Mouse (Mus musculus) brown adipose tissue, adult 24 weeks (tissue): Measurements from ENCODE around the gene Baiap2l2. TPM values are rescaled to one million over a fixed set of nuclear protein-coding genes. Genes with fewer than 3 reads are reported as not detected.

Source experiments
- H3K27ac ChIP-seq: fragments of 200-500 bp; replicated peaks from 2 replicates; pipeline ENCODE4 v1.5.1; 2012; ENCODE audit warnings: low read depth, mild to moderate bottlenecking, low read length
- H3K4me1 ChIP-seq: fragments of 200-500 bp; 2 replicates; pipeline ENCODE4 v1.6.1; 2012; ENCODE audit warnings: low read length, mixed read lengths; ENCODE audit not compliant: control insufficient read depth, insufficient read depth, insufficient read length
- H3K4me3 ChIP-seq: fragments of 200-500 bp; 2 replicates; pipeline ENCODE4 v1.5.1; 2012; ENCODE audit warnings: low read depth, mild to moderate bottlenecking, low read length, moderate library complexity; ENCODE audit not compliant: insufficient read depth
- polyA plus RNA-seq: library from polyadenylated mRNA; stranded (reverse); fragments of >200 nt; gene quantifications from 2 replicates; pipeline ENCODE4 v1.2.4, GENCODE M21; 2012; ENCODE audit not compliant: missing spikeins, insufficient read depth, insufficient read length

The Baiap2l2 gene
- polyA plus RNA-seq, 1 experiment: 1.1 TPM

DNA sequence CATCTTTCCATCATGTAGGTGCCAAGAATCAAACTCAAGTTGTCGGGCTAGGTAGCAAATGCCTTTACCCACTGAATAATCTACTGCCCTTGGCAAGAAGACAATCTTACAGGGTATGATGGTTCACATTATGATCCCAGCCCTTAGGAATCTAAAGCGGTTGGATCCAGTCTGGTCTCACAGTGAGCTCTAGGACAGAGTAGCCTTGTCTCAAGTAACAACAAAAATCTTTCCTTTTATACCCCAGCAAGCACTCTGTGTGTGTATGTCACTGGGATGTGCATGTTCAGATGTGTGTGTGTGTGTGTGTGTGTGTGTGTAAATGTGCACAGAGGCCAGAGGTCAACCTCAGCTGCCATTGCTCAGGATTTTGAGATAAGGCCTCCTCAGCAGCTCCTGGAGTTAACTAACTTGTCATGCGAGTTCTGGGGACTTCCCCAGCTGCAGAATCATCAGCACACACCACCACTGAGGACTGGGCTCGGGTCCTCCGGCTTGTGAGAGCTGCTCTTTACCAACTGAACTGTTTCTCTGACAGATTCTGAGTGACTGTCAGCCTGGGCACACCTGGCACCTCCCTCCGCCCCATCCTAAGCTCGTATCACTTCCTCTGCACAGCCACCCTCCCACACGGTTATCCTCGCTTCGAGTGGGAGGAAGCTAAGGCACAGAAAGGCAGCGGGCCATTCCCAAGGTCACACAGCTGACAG lies 37.1 kb upstream of the Baiap2l2 start:
- H3K4me3 ChIP-seq: no peak overlapping the region
- peaks cover 26% of the 10 kb centered on the region for H3K4me1 ChIP-seq
- peak overlapping the region; percentile 76 for H3K27ac ChIP-seq

DNA sequence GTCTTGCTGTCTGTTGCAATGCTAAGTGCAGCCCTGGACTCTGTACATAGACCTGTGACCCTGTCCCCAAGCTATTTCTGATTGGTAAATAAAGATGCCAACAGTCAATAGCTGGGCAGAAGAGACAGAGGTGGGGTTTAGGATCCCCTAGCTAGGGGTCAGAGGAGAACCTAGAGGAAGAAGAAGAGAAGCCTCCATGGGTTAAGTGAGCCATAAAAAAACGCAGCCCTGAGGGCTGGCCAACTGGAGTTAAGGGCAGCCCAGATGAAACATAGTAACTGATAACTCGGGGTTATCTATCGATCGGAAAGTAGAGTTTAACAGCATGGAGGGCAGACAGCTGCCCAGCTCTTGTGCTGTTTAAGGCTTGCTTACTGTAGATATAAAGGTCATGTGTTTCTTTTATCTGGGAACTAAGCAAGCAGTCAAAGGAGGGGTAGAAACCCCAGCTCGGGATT lies 36.4 kb upstream of the Baiap2l2 start:
- H3K4me1 ChIP-seq: peaks cover 19% of the 10 kb centered on the region
- no peak overlapping the region for H3K27ac ChIP-seq
- H3K4me3 ChIP-seq: no peak overlapping the region

DNA sequence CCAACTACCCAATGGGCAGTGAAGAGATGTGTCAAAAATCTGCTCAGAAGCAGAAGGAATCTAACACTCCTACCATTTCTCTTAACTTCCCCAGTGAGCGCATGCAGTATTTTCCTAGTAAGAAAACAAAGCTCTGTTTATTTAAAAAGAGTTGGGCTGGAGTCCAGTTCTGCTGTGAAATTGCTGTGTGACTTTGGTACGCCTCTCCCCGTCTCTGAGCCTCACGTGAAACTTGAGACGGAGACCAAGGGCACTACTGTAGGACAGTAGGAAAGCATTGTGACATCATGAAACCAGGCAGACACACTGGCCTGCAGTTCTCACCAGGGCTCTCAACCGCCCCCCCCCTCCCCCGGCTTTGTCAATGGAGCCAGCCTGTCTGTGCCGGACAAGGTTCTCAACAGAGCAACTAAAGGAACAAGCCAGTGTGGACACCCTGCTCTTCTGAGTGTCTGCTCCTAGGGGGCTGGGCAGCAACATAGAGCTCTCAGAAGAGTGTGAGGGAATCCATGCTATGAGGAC lies 28.6 kb upstream of the Baiap2l2 start:
- Histone ChIP-seq H3K4me1 (no peaks in the 10 kb centered on the region), H3K27ac (no peak overlapping the region), H3K4me3 (no peak overlapping the region)

DNA sequence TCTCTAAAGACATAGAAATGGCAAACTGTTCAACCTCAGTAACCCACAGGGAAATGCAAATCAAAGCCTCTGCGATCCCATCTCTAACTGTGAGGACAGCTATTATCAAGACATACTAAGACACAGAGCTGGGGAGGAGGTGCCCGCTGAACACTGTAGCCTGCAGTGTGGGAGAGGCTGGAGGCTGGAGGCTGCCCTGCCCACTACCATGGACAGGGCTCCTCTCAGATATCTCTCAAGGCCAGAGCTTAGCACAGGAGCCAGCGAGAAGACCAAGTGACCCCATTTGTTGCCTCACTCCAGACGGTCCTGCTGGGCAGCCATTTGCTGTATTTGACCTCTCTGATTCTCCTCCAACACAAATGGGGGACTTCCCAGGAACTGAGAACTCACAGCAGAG lies 22.5 kb upstream of the Baiap2l2 start:
- H3K27ac ChIP-seq: no peak overlapping the region
- no peaks in the 10 kb centered on the region for H3K4me1 ChIP-seq
- no peak overlapping the region for H3K4me3 ChIP-seq

DNA sequence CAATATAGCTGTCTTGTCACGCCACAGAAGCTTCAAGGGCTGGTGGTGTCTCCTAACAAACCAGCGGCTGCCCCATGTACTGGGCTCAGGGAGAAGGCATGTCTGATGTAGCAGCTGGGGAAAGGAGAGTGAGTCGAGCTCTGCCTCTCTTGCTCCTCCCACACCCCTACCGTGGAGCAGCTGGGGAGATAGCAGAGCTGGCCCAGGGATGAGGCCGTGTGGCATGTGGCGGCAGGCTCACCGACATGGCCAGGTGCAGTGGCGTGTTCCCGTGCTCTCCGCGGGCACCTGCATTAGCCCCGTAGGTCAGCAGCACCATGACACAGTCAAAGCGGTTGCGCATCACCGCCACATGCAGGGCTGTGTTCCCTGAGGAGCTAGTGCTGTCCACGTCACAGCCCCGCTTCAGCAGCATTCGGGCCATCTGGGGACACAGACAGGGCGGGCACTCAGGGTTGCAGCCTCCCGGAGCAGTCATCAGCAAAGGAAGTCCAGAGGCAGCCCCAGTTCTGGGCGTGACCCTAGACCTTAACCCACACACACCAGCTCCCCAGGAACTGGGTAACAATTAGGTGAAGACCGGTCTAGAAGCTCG lies 20.8 kb upstream of the Baiap2l2 start:
- Histone ChIP-seq H3K4me1 (no peaks in the 10 kb centered on the region), H3K4me3 (no peak overlapping the region), H3K27ac (no peak overlapping the region)

DNA sequence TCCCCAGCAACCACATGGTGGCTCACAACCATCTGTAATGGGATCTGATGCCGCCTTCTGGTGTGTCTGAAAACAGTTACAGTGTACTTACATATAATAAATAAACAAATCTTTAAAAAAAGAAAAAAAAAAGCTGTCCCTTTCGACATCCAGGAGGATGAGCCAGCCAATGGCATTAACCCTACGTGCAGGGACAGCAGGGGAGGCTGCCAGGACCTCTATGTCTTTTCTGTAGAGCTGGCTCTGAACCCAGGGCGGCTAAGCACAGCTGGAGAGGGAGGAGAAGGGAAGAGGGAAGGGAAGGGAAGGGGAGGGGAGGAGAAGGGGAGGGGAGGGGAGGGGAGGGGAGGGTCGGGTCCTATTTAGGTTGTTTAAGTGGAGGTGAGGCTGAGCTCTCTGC lies 19.5 kb upstream of the Baiap2l2 start:
- Histone ChIP-seq H3K27ac (no peak overlapping the region), H3K4me1 (no peaks in the 10 kb centered on the region), H3K4me3 (no peak overlapping the region)

DNA sequence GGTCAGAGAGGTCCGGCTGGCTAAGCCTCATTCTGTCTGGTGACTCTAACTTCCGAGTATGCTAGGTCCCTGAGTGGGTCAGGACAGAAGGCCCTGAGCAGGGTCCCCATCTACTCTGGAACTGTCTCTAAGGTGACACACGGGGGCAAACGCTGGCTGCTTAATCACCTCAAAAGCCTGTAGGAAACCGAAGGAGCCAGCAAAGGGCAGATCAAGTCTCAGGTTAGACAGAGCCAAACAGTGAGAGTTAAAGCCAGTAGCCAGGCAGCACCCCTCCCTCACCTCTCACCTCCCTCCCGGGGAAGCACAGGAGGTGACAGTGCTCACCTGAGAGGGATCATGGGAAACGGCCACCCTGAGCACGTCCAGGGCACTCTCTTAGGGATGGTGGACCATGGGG lies 18.4 kb upstream of the Baiap2l2 start:
- H3K27ac ChIP-seq: no peak overlapping the region
- no peak overlapping the region for H3K4me3 ChIP-seq
- no peaks in the 10 kb centered on the region for H3K4me1 ChIP-seq

DNA sequence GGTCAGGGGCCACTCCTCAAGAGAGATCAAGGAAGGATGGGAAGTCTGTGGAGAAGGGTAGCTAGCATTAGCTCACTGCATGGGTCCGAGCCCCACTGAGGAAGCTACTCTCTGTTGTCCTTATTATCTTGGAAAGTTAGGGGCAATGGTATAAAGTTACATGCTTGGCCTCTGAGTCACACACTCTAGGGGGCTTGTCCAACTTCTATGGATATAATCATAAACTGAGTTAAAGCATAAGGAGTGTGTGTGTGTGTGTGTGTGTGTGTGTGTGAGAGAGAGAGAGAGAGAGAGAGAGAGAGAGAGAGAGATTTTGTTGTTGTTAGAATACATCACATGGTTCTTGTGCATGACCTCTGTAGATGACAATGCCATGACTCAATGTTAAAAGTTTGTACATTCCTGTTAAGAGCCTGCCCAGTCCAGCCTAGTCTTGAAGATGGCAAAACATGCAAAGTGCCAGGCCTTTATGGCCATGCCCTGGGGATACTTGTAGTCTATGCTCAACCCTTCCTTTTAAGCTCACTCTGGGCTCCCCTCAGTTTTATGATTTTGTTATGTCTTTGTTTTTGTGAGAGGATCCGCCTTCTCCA lies 14.3 kb upstream of the Baiap2l2 start:
- Histone ChIP-seq H3K27ac (no peak overlapping the region), H3K4me1 (no peaks in the 10 kb centered on the region), H3K4me3 (no peak overlapping the region)

DNA sequence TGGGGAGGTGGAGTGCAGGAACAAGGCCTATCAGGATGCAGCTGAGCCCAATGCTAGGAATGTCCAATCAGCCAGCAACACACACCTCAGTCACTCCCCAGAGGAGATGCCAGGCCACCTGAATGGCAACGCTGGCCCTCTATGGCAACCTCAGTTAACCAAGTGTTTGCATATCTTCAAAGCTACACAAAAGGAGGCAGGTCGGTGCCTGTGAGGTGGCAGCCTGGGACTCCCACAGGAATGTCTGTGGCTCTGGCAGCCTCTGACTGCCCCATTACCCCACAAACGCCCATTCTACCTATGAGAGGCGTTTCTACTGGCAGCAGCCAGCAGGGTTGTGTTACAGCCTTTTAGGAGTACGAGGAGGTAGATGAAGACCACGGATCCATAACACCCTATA lies 13.2 kb upstream of the Baiap2l2 start:
- Histone ChIP-seq H3K27ac (no peak overlapping the region), H3K4me1 (no peaks in the 10 kb centered on the region), H3K4me3 (no peak overlapping the region)

DNA sequence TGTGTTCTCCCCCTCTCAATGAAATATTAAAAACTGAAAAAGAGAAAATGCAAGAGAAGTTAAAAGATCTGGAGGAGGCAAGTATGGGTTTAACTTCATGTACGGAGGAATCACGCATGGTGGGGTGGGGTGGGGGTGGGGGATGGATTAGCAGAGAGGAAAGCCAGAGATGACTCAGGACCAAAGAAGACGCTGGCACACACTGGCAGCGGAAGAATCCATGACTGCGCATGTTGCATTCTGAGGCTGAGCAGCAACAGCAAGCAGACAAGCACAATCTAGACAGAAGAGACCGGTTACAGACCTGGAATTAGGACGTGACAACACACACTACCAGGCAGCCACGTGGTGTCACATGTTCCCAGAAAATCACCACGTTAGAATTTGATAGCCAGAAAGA lies 7.4 kb upstream of the Baiap2l2 start:
- no peak overlapping the region for H3K27ac ChIP-seq
- no peaks in the 10 kb centered on the region for H3K4me1 ChIP-seq
- no peak overlapping the region for H3K4me3 ChIP-seq

DNA sequence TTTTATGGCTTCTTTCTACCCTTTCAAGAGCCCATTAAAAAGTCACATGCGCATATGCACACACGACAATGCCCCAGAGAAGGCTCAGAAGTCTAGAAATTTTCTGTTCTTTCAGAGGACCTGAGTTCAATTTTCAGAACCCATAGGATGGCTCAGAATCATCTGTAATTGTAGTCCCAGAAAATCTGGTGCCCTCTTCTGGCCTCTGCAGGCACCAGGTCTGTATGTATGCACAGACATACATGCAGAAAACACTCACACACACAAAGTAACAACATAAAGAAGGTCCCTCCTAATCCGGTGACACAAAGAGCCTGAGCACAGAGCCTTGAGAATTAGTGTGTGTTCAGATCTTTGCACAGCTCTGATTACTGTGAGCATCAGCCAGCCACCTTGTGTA lies 5.0 kb upstream of the Baiap2l2 start:
- no peaks in the 10 kb centered on the region for H3K4me1 ChIP-seq
- no peak overlapping the region for H3K27ac ChIP-seq

DNA sequence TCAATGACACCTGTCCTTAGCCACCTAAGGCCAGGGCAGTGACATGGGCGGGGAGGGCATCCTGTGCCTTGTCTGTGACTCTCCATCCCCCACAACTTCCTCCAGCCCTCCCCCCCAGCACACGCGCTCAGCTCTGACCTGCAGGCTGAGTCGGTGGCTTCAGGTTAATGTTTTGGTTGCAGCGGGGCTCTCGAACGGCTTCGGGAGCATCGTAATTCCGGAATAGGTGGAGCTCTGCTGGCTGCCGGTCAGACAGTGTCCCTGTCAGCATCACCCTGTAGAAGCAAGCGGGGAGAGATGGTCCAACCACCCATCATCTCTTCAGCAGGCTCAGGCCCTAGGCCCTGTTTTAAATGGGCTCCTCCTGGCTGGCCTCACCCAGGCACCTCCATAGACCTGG lies 4.1 kb upstream of the Baiap2l2 start:
- H3K4me3 ChIP-seq: no peak overlapping the region
- H3K4me1 ChIP-seq: no peaks in the 10 kb centered on the region
- H3K27ac ChIP-seq: no peak overlapping the region

More for the DNA sequence above, 5.0 kb upstream of the Baiap2l2 start:
- H3K4me3 ChIP-seq: no peak overlapping the region

DNA sequence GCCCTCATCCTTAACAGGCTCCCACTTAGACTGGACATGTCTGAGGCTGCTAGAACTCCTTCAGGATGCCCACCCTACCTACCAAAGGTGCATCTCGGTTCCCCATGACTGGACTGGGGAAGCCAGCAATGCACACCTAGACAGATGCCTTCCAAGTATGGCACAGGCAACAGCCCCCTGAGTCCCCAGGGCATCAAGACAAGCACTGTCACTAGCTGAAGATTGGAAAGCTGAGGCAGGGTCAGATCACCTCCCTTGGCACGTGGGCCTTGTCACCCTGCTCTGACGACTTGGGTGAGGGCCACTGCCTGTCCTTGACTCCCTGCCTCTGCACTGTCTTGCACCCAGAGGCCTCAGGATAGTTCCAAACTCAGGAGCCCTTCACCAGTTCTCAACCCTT lies 3.0 kb upstream of the Baiap2l2 start:
- Histone ChIP-seq H3K4me3 (no peak overlapping the region), H3K27ac (no peak overlapping the region), H3K4me1 (no peaks in the 10 kb centered on the region)

DNA sequence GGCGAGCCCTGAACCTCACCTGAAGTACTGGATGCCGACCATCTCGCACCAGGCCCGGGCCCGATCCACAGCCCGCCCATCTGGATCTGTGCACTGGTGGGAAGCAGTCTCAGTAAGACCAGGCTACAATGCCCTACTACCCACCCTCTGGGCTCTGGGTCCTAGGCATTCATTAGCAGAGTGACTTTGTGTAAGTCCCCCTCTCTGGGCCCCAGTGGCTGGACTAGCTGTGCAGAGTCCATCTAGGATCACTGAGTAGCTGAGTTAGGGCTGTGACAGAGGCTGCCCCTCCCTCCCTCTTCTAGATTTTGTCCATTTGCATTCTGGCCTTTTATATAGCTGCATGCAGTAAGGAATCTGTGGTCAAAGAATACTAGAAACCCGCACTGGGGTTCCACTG lies 1.8 kb upstream of the Baiap2l2 start:
- Histone ChIP-seq H3K4me1 (no peaks in the 10 kb centered on the region), H3K4me3 (no peak overlapping the region), H3K27ac (no peak overlapping the region)

DNA sequence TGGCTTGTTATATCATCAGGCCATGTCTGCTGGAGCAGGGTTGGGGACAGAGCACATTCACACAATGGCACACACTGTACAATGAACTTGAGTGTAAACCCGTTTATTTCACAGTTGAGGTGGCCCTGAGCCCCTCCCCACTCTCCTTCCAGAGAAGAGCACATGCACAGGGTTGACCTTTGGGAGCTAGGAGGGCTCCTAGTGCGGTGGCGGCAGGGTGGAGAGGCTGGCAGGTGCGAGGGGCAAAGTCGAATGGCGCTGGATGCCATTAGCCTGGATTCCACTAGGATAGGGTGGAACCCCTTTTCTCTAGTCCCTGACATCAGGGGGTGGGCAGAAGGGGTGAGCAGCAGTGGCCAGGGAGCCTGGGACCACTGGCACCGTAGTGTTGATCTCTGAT lies 804 bp upstream of the Baiap2l2 start:
- Histone ChIP-seq H3K27ac (no peak overlapping the region), H3K4me3 (no peak overlapping the region), H3K4me1 (no peaks in the 10 kb centered on the region)

DNA sequence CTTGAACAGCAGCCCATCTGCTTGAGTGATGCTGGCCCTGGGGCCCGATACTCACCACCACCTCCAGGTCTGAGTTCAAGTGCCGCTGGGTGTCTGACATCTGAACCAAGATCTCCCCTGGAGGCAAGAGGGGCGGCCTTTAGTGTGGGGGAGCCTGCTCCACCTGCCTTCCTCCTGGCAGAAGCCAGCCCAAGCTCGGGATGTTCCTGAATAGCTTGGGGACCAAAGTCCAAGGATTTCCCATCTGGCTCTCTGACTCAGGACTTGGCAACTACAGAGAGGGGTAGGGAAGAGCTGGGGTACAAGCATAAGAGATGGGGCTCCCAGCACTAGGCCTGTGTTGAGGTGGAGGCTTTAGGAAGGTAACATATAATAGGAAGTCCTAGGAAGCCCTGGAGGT lies 2.0 kb downstream of the Baiap2l2 start:
- Histone ChIP-seq H3K4me3 (no peak overlapping the region), H3K27ac (no peak overlapping the region), H3K4me1 (no peaks in the 10 kb centered on the region)
